Mouse (Mus musculus): ENCODE data around the gene Cttnbp2nl. TPM values are rescaled to one million over a fixed set of nuclear protein-coding genes. Genes with fewer than 3 reads are reported as not detected.

Cttnbp2nl gene
- polyA plus RNA-seq (2015; fragmentation: Nextera tagmentation; extraction: Ambion mirVana) = 34.5 and 35.1 TPM in 2 replicates

GRCm38 (mm10) chr3:105052937-105053697, at the start of gene Cttnbp2nl:
Cttnbp2nl (minus strand) TSS chr3:105053146.
- Histone ChIP-seq H3K27me3 (no peaks in the 10 kb centered on the region), H3K9me3 (no peaks in the 10 kb centered on the region), H3K4me2 (replicated peaks) (peak within 1 kb of the TSS; percentile 69), H3K36me3 (no peaks in the 10 kb centered on the region), H3K9ac (peak within 1 kb of the TSS; percentile 92), H3K27ac (peak within 1 kb of the TSS; percentile 73), H3K4me3 (peak within 1 kb of the TSS; percentile 89), H3K4me1 (peaks cover 36% of the 10 kb centered on the region)
- WGBS = 3% methylated on average over 28 of the region's 31 CpGs
- peak; percentile 99 for ATAC-seq (ENCODE audit: low FRiP score, low read depth)

GRCm38 (mm10) chr3:105100270-105100589, 47.3 kb upstream of the Cttnbp2nl start:
- WGBS = 68% methylated on average over 4 of the region's 4 CpGs
- Histone ChIP-seq H3K9ac (no peak overlapping the region), H3K4me2 (replicated peaks) (no peak overlapping the region), H3K9me3 (no peaks in the 10 kb centered on the region), H3K36me3 (no peaks in the 10 kb centered on the region), H3K4me1 (0 out of 2 replicates have a peak, but pooled peaks cover 10% of the 10 kb centered on the region), H3K4me3 (no peak overlapping the region), H3K27ac (no peak overlapping the region), H3K27me3 (no peaks in the 10 kb centered on the region)
- ATAC-seq (ENCODE audit: low FRiP score, low read depth) = no peak

GRCm38 (mm10) chr3:105099526-105100269, 46.8 kb upstream of the Cttnbp2nl start:
- H3K36me3 ChIP-seq = no peaks in the 10 kb centered on the region

GRCm38 (mm10) chr3:105097581-105097980, 44.6 kb upstream of the Cttnbp2nl start:
- 78% methylated on average over 4 of the region's 4 CpGs for WGBS
- H3K4me2 ChIP-seq (replicated peaks) = no peak overlapping the region
- no peak overlapping the region for H3K4me3 ChIP-seq
- H3K4me1 ChIP-seq = peaks cover 17% of the 10 kb centered on the region; the same call in 1 of the 2 replicates
- H3K9me3 ChIP-seq = no peaks in the 10 kb centered on the region
- no peak overlapping the region for H3K27ac ChIP-seq
- no peak overlapping the region for H3K9ac ChIP-seq
- no peaks in the 10 kb centered on the region for H3K36me3 ChIP-seq
- no peaks in the 10 kb centered on the region for H3K27me3 ChIP-seq
- ATAC-seq (ENCODE audit: low FRiP score, low read depth) = no peak

More at GRCm38 (mm10) chr3:105099526-105100269, 46.8 kb upstream of the Cttnbp2nl start:
- no peaks in the 10 kb centered on the region for H3K27me3 ChIP-seq
- no peak overlapping the region for H3K27ac ChIP-seq
- no peaks in the 10 kb centered on the region for H3K9me3 ChIP-seq
- 32% methylated on average over 15 of the region's 15 CpGs for WGBS
- no peak for ATAC-seq (ENCODE audit: low FRiP score, low read depth)
- no peak overlapping the region for H3K9ac ChIP-seq
- no peak overlapping the region for H3K4me2 ChIP-seq (replicated peaks)
- 0 out of 2 replicates have a peak, but pooled peaks cover 10% of the 10 kb centered on the region for H3K4me1 ChIP-seq
- no peak overlapping the region for H3K4me3 ChIP-seq

GRCm38 (mm10) chr3:105095026-105095425, 42.1 kb upstream of the Cttnbp2nl start:
- ATAC-seq (ENCODE audit: low FRiP score, low read depth) = no peak
- Histone ChIP-seq H3K4me1 (peaks cover 15% of the 10 kb centered on the region; the same call in 1 of the 2 replicates), H3K4me2 (replicated peaks) (no peak overlapping the region), H3K27ac (no peak overlapping the region), H3K9me3 (no peaks in the 10 kb centered on the region), H3K36me3 (no peaks in the 10 kb centered on the region), H3K9ac (no peak overlapping the region), H3K27me3 (no peaks in the 10 kb centered on the region), H3K4me3 (no peak overlapping the region)
- WGBS = 82% methylated on average over 5 of the region's 5 CpGs

GRCm38 (mm10) chr3:105094448-105094847, 41.5 kb upstream of the Cttnbp2nl start:
- no peaks in the 10 kb centered on the region for H3K9me3 ChIP-seq
- no peak overlapping the region for H3K27ac ChIP-seq
- H3K9ac ChIP-seq = no peak overlapping the region
- WGBS = 68% methylated on average over 2 of the region's 2 CpGs
- no peak overlapping the region for H3K4me3 ChIP-seq
- H3K4me1 ChIP-seq = peaks cover 9% of the 10 kb centered on the region; the same call in 1 of the 2 replicates
- ATAC-seq (ENCODE audit: low FRiP score, low read depth) = no peak
- H3K4me2 ChIP-seq (replicated peaks) = no peak overlapping the region
- no peaks in the 10 kb centered on the region for H3K27me3 ChIP-seq
- no peaks in the 10 kb centered on the region for H3K36me3 ChIP-seq

- Histone ChIP-seq H3K9me3 (no peaks in the 10 kb centered on the region), H3K27me3 (no peaks in the 10 kb centered on the region), H3K36me3 (no peaks in the 10 kb centered on the region), H3K9ac (no peak overlapping the region), H3K4me3 (no peak overlapping the region), H3K27ac (no peak overlapping the region), H3K4me2 (replicated peaks) (no peak overlapping the region), H3K4me1 (peaks cover 9% of the 10 kb centered on the region; the same call in 1 of the 2 replicates)
- ATAC-seq (ENCODE audit: low FRiP score, low read depth) = no peak
- WGBS = 49% methylated on average over 11 of the region's 11 CpGs
These were observed 40.0 kb upstream of the Cttnbp2nl start for GRCm38 (mm10) chr3:105092721-105093505.

- no peaks in the 10 kb centered on the region for H3K9me3 ChIP-seq
- no peaks in the 10 kb centered on the region for H3K27me3 ChIP-seq
- 29% methylated on average over 3 of the region's 3 CpGs for WGBS
- H3K4me3 ChIP-seq = no peak overlapping the region
- ATAC-seq (ENCODE audit: low FRiP score, low read depth) = no peak
- no peak overlapping the region for H3K27ac ChIP-seq
- H3K4me1 ChIP-seq = peaks cover 18% of the 10 kb centered on the region
- H3K36me3 ChIP-seq = no peaks in the 10 kb centered on the region
- H3K9ac ChIP-seq = no peak overlapping the region
- H3K4me2 ChIP-seq (replicated peaks) = no peak overlapping the region
These were observed 38.0 kb upstream of the Cttnbp2nl start for GRCm38 (mm10) chr3:105090981-105091380.

- H3K36me3 ChIP-seq = no peaks in the 10 kb centered on the region
- no peak overlapping the region for H3K4me2 ChIP-seq (replicated peaks)
- H3K9me3 ChIP-seq = no peaks in the 10 kb centered on the region
- H3K4me1 ChIP-seq = peaks cover 18% of the 10 kb centered on the region
- no peaks in the 10 kb centered on the region for H3K27me3 ChIP-seq
- H3K27ac ChIP-seq = no peak overlapping the region
- 89% methylated on average over 7 of the region's 7 CpGs for WGBS
- no peak overlapping the region for H3K4me3 ChIP-seq
- no peak for ATAC-seq (ENCODE audit: low FRiP score, low read depth)
- H3K9ac ChIP-seq = no peak overlapping the region
These were observed 37.2 kb upstream of the Cttnbp2nl start for GRCm38 (mm10) chr3:105090147-105090546.

GRCm38 (mm10) chr3:105088638-105089037, 35.7 kb upstream of the Cttnbp2nl start:
- Histone ChIP-seq H3K4me2 (replicated peaks) (no peak overlapping the region), H3K27ac (no peak overlapping the region), H3K9ac (no peak overlapping the region), H3K36me3 (no peaks in the 10 kb centered on the region), H3K9me3 (no peaks in the 10 kb centered on the region), H3K27me3 (no peaks in the 10 kb centered on the region), H3K4me3 (no peak overlapping the region), H3K4me1 (peaks cover 18% of the 10 kb centered on the region)
- ATAC-seq (ENCODE audit: low FRiP score, low read depth) = no peak
- 77% methylated on average over 2 of the region's 2 CpGs for WGBS

GRCm38 (mm10) chr3:105087344-105087743, 34.4 kb upstream of the Cttnbp2nl start:
- no peak overlapping the region for H3K4me3 ChIP-seq
- no peaks in the 10 kb centered on the region for H3K9me3 ChIP-seq
- 23% methylated on average over 3 of the region's 3 CpGs for WGBS
- H3K27me3 ChIP-seq = no peaks in the 10 kb centered on the region
- peaks cover 11% of the 10 kb centered on the region for H3K4me1 ChIP-seq
- H3K9ac ChIP-seq = no peak overlapping the region
- no peak for ATAC-seq (ENCODE audit: low FRiP score, low read depth)
- H3K27ac ChIP-seq = no peak overlapping the region
- no peak overlapping the region for H3K4me2 ChIP-seq (replicated peaks)
- no peaks in the 10 kb centered on the region for H3K36me3 ChIP-seq

Measured in limb, embryonic 13.5 days (tissue).